Mouse (Mus musculus): ENCODE results near the gene Pitx3.
"Not testable (repeated sequence)": the region's sequence is repeated elsewhere in the genome, so short reads cannot be mapped to it uniquely, and the experiment has no call there.

Pitx3 gene

GRCm38 (mm10) chr19:46147511-46148371 lies at the start of gene Pitx3:
Gene Pitx3 (minus strand): TSS chr19:46148326.
- ATAC-seq (ENCODE audit: low TSS enrichment), result no peak

GRCm38 (mm10) chr19:46187203-46187602 lies 39.1 kb upstream of the Pitx3 start:
- no peak for ATAC-seq (ENCODE audit: low TSS enrichment)

GRCm38 (mm10) chr19:46186611-46187010 lies 38.5 kb upstream of the Pitx3 start:
- no peak for ATAC-seq (ENCODE audit: low TSS enrichment)

- no peak for ATAC-seq (ENCODE audit: low TSS enrichment)
Measured at GRCm38 (mm10) chr19:46182241-46182640, 34.1 kb upstream of the Pitx3 start.

GRCm38 (mm10) chr19:46180274-46180673 lies 32.1 kb upstream of the Pitx3 start:
- ATAC-seq (ENCODE audit: low TSS enrichment), result no peak

- ATAC-seq (ENCODE audit: low TSS enrichment), result no peak
Measured at GRCm38 (mm10) chr19:46177046-46177445, 28.9 kb upstream of the Pitx3 start.

GRCm38 (mm10) chr19:46175173-46175572 lies 27.0 kb upstream of the Pitx3 start:
- ATAC-seq (ENCODE audit: low TSS enrichment), result no peak

GRCm38 (mm10) chr19:46172541-46172940 lies 24.4 kb upstream of the Pitx3 start:
- no peak for ATAC-seq (ENCODE audit: low TSS enrichment)

- ATAC-seq (ENCODE audit: low TSS enrichment), result no peak
Measured at GRCm38 (mm10) chr19:46169913-46170312, 21.8 kb upstream of the Pitx3 start.

GRCm38 (mm10) chr19:46169396-46169795 lies 21.3 kb upstream of the Pitx3 start:
- no peak for ATAC-seq (ENCODE audit: low TSS enrichment)

GRCm38 (mm10) chr19:46167169-46167568 lies 19.0 kb upstream of the Pitx3 start:
- ATAC-seq (ENCODE audit: low TSS enrichment), result not testable (repeated sequence)

- no peak for ATAC-seq (ENCODE audit: low TSS enrichment)
Measured at GRCm38 (mm10) chr19:46165950-46166349, 17.8 kb upstream of the Pitx3 start.

- peak; percentile 99 for ATAC-seq (ENCODE audit: low TSS enrichment)
Measured at GRCm38 (mm10) chr19:46152127-46152803, 4.1 kb upstream of the Pitx3 start, which contains the start of gene Gbf1. Gene Gbf1 (plus strand): TSS chr19:46152509.

GRCm38 (mm10) chr19:46149091-46149490 lies 965 bp upstream of the Pitx3 start:
- ATAC-seq (ENCODE audit: low TSS enrichment), result no peak

GRCm38 (mm10) chr19:46148372-46148760 lies 240 bp upstream of the Pitx3 start:
- no peak for ATAC-seq (ENCODE audit: low TSS enrichment)

GRCm38 (mm10) chr19:46141091-46141490 lies 7.0 kb downstream of the Pitx3 start:
- no peak for ATAC-seq (ENCODE audit: low TSS enrichment)

GRCm38 (mm10) chr19:46140324-46140723 lies 7.8 kb downstream of the Pitx3 start:
- no peak for ATAC-seq (ENCODE audit: low TSS enrichment)

- ATAC-seq (ENCODE audit: low TSS enrichment), result 0 out of 2 replicates have a peak, but pooled peaks have one; percentile 45
Measured at GRCm38 (mm10) chr19:46136639-46137580, 11.2 kb downstream of the Pitx3 start.

- peak; percentile 14; the same call in 1 of the 2 replicates for ATAC-seq (ENCODE audit: low TSS enrichment)
Measured at GRCm38 (mm10) chr19:46135789-46136638, 12.1 kb downstream of the Pitx3 start.

GRCm38 (mm10) chr19:46135297-46135696 lies 12.8 kb downstream of the Pitx3 start:
- ATAC-seq (ENCODE audit: low TSS enrichment), result peak; percentile 87

- no peak for ATAC-seq (ENCODE audit: low TSS enrichment)
Measured at GRCm38 (mm10) chr19:46132577-46132976, 15.5 kb downstream of the Pitx3 start.

Measured in frontal cortex, adult (tissue).